Mouse (Mus musculus): ENCODE data around the gene Fam229a. TPM values are rescaled to one million over a fixed set of nuclear protein-coding genes. Genes with fewer than 3 reads are reported as not detected.

Gene Fam229a
- polyA plus RNA-seq, 1 experiment from 2014 or later, result not detected

DNA sequence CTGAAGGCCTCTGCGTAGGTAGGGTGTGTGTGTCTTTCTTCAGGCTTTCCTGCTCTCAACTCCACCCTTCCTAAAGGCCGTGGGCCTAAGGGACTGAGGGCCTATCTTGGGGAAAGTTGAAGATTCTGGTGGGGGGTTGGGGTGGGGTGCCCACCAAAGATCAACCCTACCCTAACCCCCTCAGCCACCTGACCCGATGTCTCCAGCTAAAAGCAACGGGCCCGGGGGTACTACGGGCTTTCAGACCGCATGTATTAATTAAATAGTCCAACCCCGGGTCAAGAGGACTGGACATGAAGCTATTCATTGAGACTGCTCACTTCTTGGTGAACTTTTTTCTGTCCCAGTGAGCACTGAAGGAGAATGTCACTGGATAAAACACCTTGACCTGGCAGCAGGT, 9.0 kb downstream of the Fam229a start:
- Histone ChIP-seq H3K9ac (peak overlapping the region; percentile 60; the same call in 1 of the 2 replicates), H3K36me3 (no peaks in the 10 kb centered on the region), H3K4me2 (replicated peaks) (peak overlapping the region; percentile 90), H3K4me1 (peaks cover 15% of the 10 kb centered on the region), H3K4me3 (peak overlapping the region; percentile 52), H3K27me3 (replicated peaks) (no peaks in the 10 kb centered on the region), H3K9me3 (no peaks in the 10 kb centered on the region), H3K27ac (no peak overlapping the region)
- WGBS, result 81% methylated on average over 8 of the region's 8 CpGs
- ATAC-seq (ENCODE audit: low FRiP score, low read depth), result no peak

DNA sequence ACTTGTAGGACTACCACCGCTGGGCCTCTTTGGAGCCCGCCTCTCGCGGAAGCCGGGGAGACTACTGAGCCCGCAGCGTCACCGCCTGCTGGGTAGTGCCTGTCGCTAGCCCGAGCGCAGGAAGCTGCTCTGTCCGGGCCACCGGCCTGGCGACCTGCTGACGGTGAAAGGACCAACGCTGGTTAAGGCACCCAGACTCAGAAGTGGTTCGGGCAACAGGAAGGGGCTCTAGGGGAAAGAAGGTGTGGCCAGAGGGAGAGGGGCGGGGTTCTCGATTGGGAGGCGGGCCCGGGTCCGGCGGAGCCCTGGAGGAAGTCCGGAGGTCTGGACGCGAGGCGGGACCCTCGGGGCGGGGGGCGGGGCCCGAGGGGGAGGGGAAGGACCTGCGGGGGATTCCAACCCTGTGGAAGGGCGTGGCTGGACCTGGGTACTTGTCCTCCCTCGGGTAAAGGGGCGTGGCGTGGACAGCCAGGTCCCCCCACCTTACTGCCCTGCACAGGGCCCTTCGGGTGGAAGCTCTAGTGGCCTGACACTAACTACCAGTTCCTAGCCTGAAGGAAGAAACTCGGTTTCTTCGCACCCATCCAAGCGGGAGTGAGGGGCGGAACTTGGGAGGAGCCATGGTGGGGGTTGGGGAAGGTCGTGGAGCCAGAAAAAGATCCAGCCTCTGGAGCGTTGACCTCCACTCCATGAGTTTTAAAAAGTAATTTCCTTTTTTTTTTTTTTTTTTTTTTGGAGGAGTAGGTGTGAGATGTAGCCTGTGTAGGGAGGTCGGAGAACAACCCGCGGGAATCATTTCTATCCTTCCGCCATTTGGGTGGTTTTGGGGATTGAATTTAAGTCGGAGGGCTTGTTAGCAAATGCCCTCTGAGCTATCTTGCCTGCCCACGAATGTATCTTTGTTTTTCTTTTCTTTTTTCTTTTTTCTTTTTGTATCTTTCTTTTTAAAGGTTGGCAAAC, 9.9 kb downstream of the Fam229a start:
- Histone ChIP-seq H3K9ac (peak overlapping the region; percentile 60), H3K4me1 (peaks cover 12% of the 10 kb centered on the region), H3K4me2 (replicated peaks) (peak overlapping the region; percentile 90), H3K9me3 (no peaks in the 10 kb centered on the region), H3K4me3 (peak overlapping the region; percentile 52), H3K27ac (no peak overlapping the region), H3K36me3 (no peaks in the 10 kb centered on the region), H3K27me3 (replicated peaks) (0 out of 2 replicates have a peak, but pooled peaks cover 3% of the 10 kb centered on the region)
- peak; percentile 85 for ATAC-seq (ENCODE audit: low FRiP score, low read depth)
- 3% methylated on average over 48 of the region's 49 CpGs for WGBS

GRCm38 (mm10) chr4:129502327-129502888, 11.4 kb downstream of the Fam229a start:
- Histone ChIP-seq H3K27me3 (replicated peaks) (0 out of 2 replicates have a peak, but pooled peaks cover 3% of the 10 kb centered on the region), H3K4me3 (no peak overlapping the region), H3K4me1 (no peaks in the 10 kb centered on the region), H3K9me3 (no peaks in the 10 kb centered on the region), H3K27ac (no peak overlapping the region), H3K4me2 (replicated peaks) (no peak overlapping the region), H3K36me3 (no peaks in the 10 kb centered on the region), H3K9ac (no peak overlapping the region)
- ATAC-seq (ENCODE audit: low FRiP score, low read depth), result no peak
- WGBS, result 76% methylated on average over 9 of the region's 9 CpGs

- no peaks in the 10 kb centered on the region for H3K36me3 ChIP-seq
- H3K9me3 ChIP-seq, result no peaks in the 10 kb centered on the region
- 84% methylated on average over 11 of the region's 11 CpGs for WGBS
- H3K9ac ChIP-seq, result no peak overlapping the region
- H3K4me2 ChIP-seq (replicated peaks), result no peak overlapping the region
- H3K27ac ChIP-seq, result no peak overlapping the region
- no peak for ATAC-seq (ENCODE audit: low FRiP score, low read depth)
- H3K4me1 ChIP-seq, result no peaks in the 10 kb centered on the region
- 0 out of 2 replicates have a peak, but pooled peaks cover 3% of the 10 kb centered on the region for H3K27me3 ChIP-seq (replicated peaks)
- no peak overlapping the region for H3K4me3 ChIP-seq
Observed at GRCm38 (mm10) chr4:129502901-129503444, 12.0 kb downstream of the Fam229a start.

- Histone ChIP-seq H3K9me3 (no peaks in the 10 kb centered on the region), H3K9ac (no peak overlapping the region)
- ATAC-seq (ENCODE audit: low FRiP score, low read depth), result no peak
Observed at GRCm38 (mm10) chr4:129505511-129505910, 14.5 kb downstream of the Fam229a start.

GRCm38 (mm10) chr4:129507434-129508236, 16.6 kb downstream of the Fam229a start:
- Histone ChIP-seq H3K4me1 (peaks cover 36% of the 10 kb centered on the region), H3K4me3 (no peak overlapping the region), H3K36me3 (no peaks in the 10 kb centered on the region), H3K27me3 (replicated peaks) (0 out of 2 replicates have a peak, but pooled peaks cover 3% of the 10 kb centered on the region), H3K9me3 (no peaks in the 10 kb centered on the region), H3K4me2 (replicated peaks) (no peak overlapping the region), H3K9ac (no peak overlapping the region), H3K27ac (no peak overlapping the region)
- 69% methylated on average over 9 of the region's 10 CpGs for WGBS
- ATAC-seq (ENCODE audit: low FRiP score, low read depth), result no peak

More at GRCm38 (mm10) chr4:129505511-129505910, 14.5 kb downstream of the Fam229a start:
- 75% methylated on average over 3 of the region's 3 CpGs for WGBS
- Histone ChIP-seq H3K27me3 (replicated peaks) (0 out of 2 replicates have a peak, but pooled peaks cover 3% of the 10 kb centered on the region), H3K4me1 (peaks cover 15% of the 10 kb centered on the region; the same call in 1 of the 2 replicates), H3K4me3 (no peak overlapping the region), H3K27ac (no peak overlapping the region), H3K36me3 (no peaks in the 10 kb centered on the region), H3K4me2 (replicated peaks) (no peak overlapping the region)

GRCm38 (mm10) chr4:129508237-129508515, 17.2 kb downstream of the Fam229a start:
- ATAC-seq (ENCODE audit: low FRiP score, low read depth), result no peak
- Histone ChIP-seq H3K36me3 (no peaks in the 10 kb centered on the region), H3K9me3 (no peaks in the 10 kb centered on the region), H3K9ac (no peak overlapping the region), H3K4me1 (peaks cover 42% of the 10 kb centered on the region), H3K27me3 (replicated peaks) (0 out of 2 replicates have a peak, but pooled peaks cover 3% of the 10 kb centered on the region), H3K4me2 (replicated peaks) (no peak overlapping the region), H3K27ac (no peak overlapping the region), H3K4me3 (no peak overlapping the region)
- WGBS, result 79% methylated on average over 3 of the region's 3 CpGs

DNA sequence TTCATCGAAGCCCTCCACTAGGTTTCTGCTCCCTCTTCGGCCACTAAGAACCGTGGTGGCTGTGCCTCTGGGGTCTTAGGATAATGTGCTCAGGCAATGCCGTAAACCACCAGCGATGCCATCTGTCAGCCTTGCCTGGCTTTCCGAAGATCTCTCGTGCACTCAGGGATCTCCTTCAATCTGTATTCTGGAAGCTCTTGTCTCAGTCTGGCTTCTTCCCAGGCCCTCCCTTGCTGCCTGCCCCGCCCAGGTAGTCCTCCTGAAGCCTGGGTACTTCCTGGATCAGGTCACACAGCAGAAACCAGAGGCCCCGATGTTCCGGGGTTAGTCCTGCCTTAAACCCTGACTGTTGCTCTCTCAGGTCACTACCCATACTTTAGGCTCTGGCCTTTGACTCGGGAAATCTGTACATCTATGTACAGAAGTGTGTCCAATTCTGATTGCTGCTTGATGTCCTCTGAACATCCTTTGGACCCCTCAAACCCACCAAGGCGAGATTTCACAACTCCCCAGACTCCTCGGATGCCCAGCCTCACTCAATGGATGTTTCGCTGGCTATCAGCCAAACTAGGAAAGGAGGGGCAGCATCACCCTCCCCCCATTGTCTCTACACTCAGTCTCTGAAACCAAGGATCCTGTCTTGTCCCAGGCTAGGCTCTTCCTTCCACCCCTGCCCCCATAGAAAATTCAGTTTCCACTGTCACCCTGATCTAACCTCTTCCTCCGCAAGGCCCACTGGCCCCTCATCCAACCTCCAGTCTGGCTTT, 18.0 kb downstream of the Fam229a start:
- H3K4me2 ChIP-seq (replicated peaks), result peak overlapping the region; percentile 12; the same call in 1 of the 2 replicates
- 54% methylated on average over 15 of the region's 15 CpGs for WGBS
- H3K4me3 ChIP-seq, result no peak overlapping the region
- H3K27ac ChIP-seq, result no peak overlapping the region
- H3K9ac ChIP-seq, result no peak overlapping the region
- H3K36me3 ChIP-seq, result no peaks in the 10 kb centered on the region
- H3K4me1 ChIP-seq, result peaks cover 43% of the 10 kb centered on the region
- no peaks in the 10 kb centered on the region for H3K9me3 ChIP-seq
- ATAC-seq (ENCODE audit: low FRiP score, low read depth), result no peak
- H3K27me3 ChIP-seq (replicated peaks), result 0 out of 2 replicates have a peak, but pooled peaks cover 3% of the 10 kb centered on the region

DNA sequence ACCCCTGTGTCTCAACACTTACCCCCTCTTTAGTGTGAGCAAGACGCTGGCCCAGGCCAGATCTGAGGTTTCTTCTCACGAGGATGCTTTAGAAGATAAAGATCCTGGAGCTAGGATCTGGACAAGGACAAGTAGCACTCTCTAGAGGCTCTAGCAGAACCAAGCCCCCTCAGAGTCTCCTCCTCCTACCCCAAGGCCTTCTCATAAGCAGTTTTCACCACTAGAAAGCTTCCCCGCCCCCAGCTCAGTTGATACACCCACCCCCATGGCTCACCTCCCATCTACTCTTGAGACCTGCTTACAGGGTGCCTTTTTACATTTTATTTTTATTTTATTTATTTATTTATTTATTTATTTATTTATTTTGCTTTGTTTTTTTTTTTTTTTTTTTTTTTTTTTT, 18.7 kb downstream of the Fam229a start:
- H3K4me1 ChIP-seq, result peaks cover 43% of the 10 kb centered on the region
- H3K4me2 ChIP-seq (replicated peaks), result 0 out of 2 replicates have a peak overlapping the region, but pooled peaks have one; percentile 12
- WGBS, result 74% methylated on average over 3 of the region's 3 CpGs
- no peak overlapping the region for H3K9ac ChIP-seq
- no peak for ATAC-seq (ENCODE audit: low FRiP score, low read depth)
- 0 out of 2 replicates have a peak, but pooled peaks cover 3% of the 10 kb centered on the region for H3K27me3 ChIP-seq (replicated peaks)
- no peaks in the 10 kb centered on the region for H3K36me3 ChIP-seq
- no peak overlapping the region for H3K4me3 ChIP-seq
- no peak overlapping the region for H3K27ac ChIP-seq
- H3K9me3 ChIP-seq, result no peaks in the 10 kb centered on the region

- no peak overlapping the region for H3K4me3 ChIP-seq
- H3K27ac ChIP-seq, result peak overlapping the region; percentile 38; the same call in 1 of the 2 replicates
- H3K9ac ChIP-seq, result no peak overlapping the region
- H3K27me3 ChIP-seq (replicated peaks), result no peaks in the 10 kb centered on the region
- H3K4me2 ChIP-seq (replicated peaks), result peak overlapping the region; percentile 27; the same call in 1 of the 2 replicates
- no peak for ATAC-seq (ENCODE audit: low FRiP score, low read depth)
- H3K4me1 ChIP-seq, result peaks cover 54% of the 10 kb centered on the region
- WGBS, result 36% methylated on average over 6 of the region's 6 CpGs
- peaks cover 11% of the 10 kb centered on the region; the same call in 1 of the 2 replicates for H3K36me3 ChIP-seq
- H3K9me3 ChIP-seq, result no peaks in the 10 kb centered on the region
Observed at GRCm38 (mm10) chr4:129510723-129511412, 19.9 kb downstream of the Fam229a start.
